Mouse (Mus musculus): ENCODE results near the gene Igfbp2. TPM values are rescaled to one million over a fixed set of nuclear protein-coding genes. Genes with fewer than 3 reads are reported as not detected.

Gene Igfbp2
- total RNA-seq, 2 experiments from 2014 or later: 2.5 to 3.1 TPM

- no peak for DNase-seq
- intact Hi-C loops (cut with DNase I; ENCODE audit: low total_unique reads): no loop called here
These were observed 11.1 kb upstream of the Igfbp2 start for GRCm38 (mm10) chr1:72813089-72813638.

- no peak for DNase-seq
- intact Hi-C loops (cut with DNase I; ENCODE audit: low total_unique reads): no loop called here
These were observed 10.5 kb upstream of the Igfbp2 start for GRCm38 (mm10) chr1:72813639-72814403.

- DNase-seq: no peak
- intact Hi-C loops (cut with DNase I; ENCODE audit: low total_unique reads): no loop called here
These were observed 9.1 kb upstream of the Igfbp2 start for GRCm38 (mm10) chr1:72815184-72815583.

- intact Hi-C loops (cut with DNase I; ENCODE audit: low total_unique reads): no loop called here
- no peak for DNase-seq
These were observed 8.7 kb upstream of the Igfbp2 start for GRCm38 (mm10) chr1:72815616-72816015.

GRCm38 (mm10) chr1:72819995-72820394 is 4.3 kb upstream of the Igfbp2 start:
- no peak for DNase-seq
- intact Hi-C loops (cut with DNase I; ENCODE audit: low total_unique reads): no loop called here

- intact Hi-C loops (cut with DNase I; ENCODE audit: low total_unique reads): no loop called here
- no peak for DNase-seq
These were observed 1.4 kb upstream of the Igfbp2 start for GRCm38 (mm10) chr1:72822893-72823292.

- intact Hi-C loops (cut with DNase I; ENCODE audit: low total_unique reads): no loop called here
- DNase-seq: no peak
These were observed 401 bp downstream of the Igfbp2 start for GRCm38 (mm10) chr1:72824707-72825101.

- DNase-seq: peak; percentile 34
These were observed 983 bp downstream of the Igfbp2 start for GRCm38 (mm10) chr1:72825286-72825685.

GRCm38 (mm10) chr1:72825921-72826320 is 1.6 kb downstream of the Igfbp2 start:
- DNase-seq: no peak
- intact Hi-C loops (cut with DNase I; ENCODE audit: low total_unique reads): no loop called here

More at GRCm38 (mm10) chr1:72825286-72825685, 983 bp downstream of the Igfbp2 start:
- intact Hi-C loops (cut with DNase I; ENCODE audit: low total_unique reads): no loop called here

- no peak for DNase-seq
- intact Hi-C loops (cut with DNase I; ENCODE audit: low total_unique reads): no loop called here
These were observed 2.1 kb downstream of the Igfbp2 start for GRCm38 (mm10) chr1:72826446-72826845.

GRCm38 (mm10) chr1:72826931-72827330 is 2.6 kb downstream of the Igfbp2 start:
- DNase-seq: no peak
- intact Hi-C loops (cut with DNase I; ENCODE audit: low total_unique reads): no loop called here

GRCm38 (mm10) chr1:72827411-72828315 is 3.4 kb downstream of the Igfbp2 start:
- no peak for DNase-seq

GRCm38 (mm10) chr1:72828843-72829242 is 4.5 kb downstream of the Igfbp2 start:
- no peak for DNase-seq
- intact Hi-C loops (cut with DNase I; ENCODE audit: low total_unique reads): no loop called here

More at GRCm38 (mm10) chr1:72827411-72828315, 3.4 kb downstream of the Igfbp2 start:
- intact Hi-C loops (cut with DNase I; ENCODE audit: low total_unique reads): no loop called here

- intact Hi-C loops (cut with DNase I; ENCODE audit: low total_unique reads): no loop called here
These were observed 6.2 kb downstream of the Igfbp2 start for GRCm38 (mm10) chr1:72830485-72830884.

GRCm38 (mm10) chr1:72832715-72833153 is 8.4 kb downstream of the Igfbp2 start:
- DNase-seq: no peak
- intact Hi-C loops (cut with DNase I; ENCODE audit: low total_unique reads): no loop called here

More at GRCm38 (mm10) chr1:72830485-72830884, 6.2 kb downstream of the Igfbp2 start:
- DNase-seq: no peak

GRCm38 (mm10) chr1:72833563-72833962 is 9.3 kb downstream of the Igfbp2 start:
- intact Hi-C loops (cut with DNase I; ENCODE audit: low total_unique reads): no loop called here
- DNase-seq: no peak

GRCm38 (mm10) chr1:72839356-72839755 is 15.1 kb downstream of the Igfbp2 start:
- intact Hi-C loops (cut with DNase I; ENCODE audit: low total_unique reads): no loop called here
- no peak for DNase-seq

- DNase-seq: no peak
- intact Hi-C loops (cut with DNase I; ENCODE audit: low total_unique reads): no loop called here
These were observed 15.5 kb downstream of the Igfbp2 start for GRCm38 (mm10) chr1:72839791-72840190.

- intact Hi-C loops (cut with DNase I; ENCODE audit: low total_unique reads): no loop called here
- DNase-seq: no peak
These were observed 18.6 kb downstream of the Igfbp2 start for GRCm38 (mm10) chr1:72842666-72843459.

Measured in gastrocnemius, postnatal 14 days (tissue).